Mouse (Mus musculus) midbrain, embryonic 12.5 days (tissue): ENCODE results near the gene Defb29. TPM values are rescaled to one million over a fixed set of nuclear protein-coding genes. Genes with fewer than 3 reads are reported as not detected.

Experiments
- ATAC-seq: fragments of 200-750 bp; cut with Nextera tagmentation; 2 replicates; pipeline ENCODE4 v1.8.0; 2017; ENCODE audit warnings: low read depth, moderate TSS enrichment, moderate library complexity; ENCODE audit not compliant: low FRiP score
- H3K27ac ChIP-seq: fragments of 300-500 bp; sonication (generic); replicated peaks from 2 replicates; pipeline ENCODE4 v1.5.1; 2016; ENCODE audit warnings: mild to moderate bottlenecking
- H3K27me3 ChIP-seq: fragments of 300-500 bp; sonication (generic); 2 replicates; pipeline ENCODE4 v1.6.1; 2016; ENCODE audit warnings: mild to moderate bottlenecking
- H3K36me3 ChIP-seq: fragments of 300-500 bp; sonication (generic); 2 replicates; pipeline ENCODE4 v1.6.1; 2016
- H3K4me1 ChIP-seq: fragments of 300-500 bp; sonication (generic); 2 replicates; pipeline ENCODE4 v1.6.1; 2016
- H3K4me2 ChIP-seq: fragments of 300-500 bp; sonication (generic); replicated peaks from 2 replicates; pipeline ENCODE4 v1.6.1; 2016; ENCODE audit warnings: mild to moderate bottlenecking, moderate library complexity
- H3K4me3 ChIP-seq: fragments of 300-500 bp; sonication (generic); 2 replicates; pipeline ENCODE4 v1.5.1; 2016; ENCODE audit warnings: mild to moderate bottlenecking
- H3K9ac ChIP-seq: fragments of 300-500 bp; sonication (generic); replicated peaks from 2 replicates; pipeline ENCODE4 v1.6.1; 2016; ENCODE audit warnings: mild to moderate bottlenecking, moderate library complexity
- H3K9me3 ChIP-seq: fragments of 300-500 bp; sonication (generic); 2 replicates; pipeline ENCODE4 v1.6.1; 2016; ENCODE audit warnings: mild to moderate bottlenecking
- WGBS: fragments of 180-500 bp; shearing (Covaris S2); methylation state at CpG from one replicate; pipeline ENCODE4 v1.1.7; 2016; 5-methylcytosine and 5-hydroxymethylcytosine counted together
- polyA plus RNA-seq: library from polyadenylated mRNA; unstranded; fragments of >200 nt; fragmentation: Nextera tagmentation; extraction: Ambion mirVana; gene quantifications from 2 replicates; pipeline ENCODE4 v1.2.1, GENCODE M21; 2016

Gene Defb29
- polyA plus RNA-seq, 1 experiment from 2014 or later: not detected

DNA sequence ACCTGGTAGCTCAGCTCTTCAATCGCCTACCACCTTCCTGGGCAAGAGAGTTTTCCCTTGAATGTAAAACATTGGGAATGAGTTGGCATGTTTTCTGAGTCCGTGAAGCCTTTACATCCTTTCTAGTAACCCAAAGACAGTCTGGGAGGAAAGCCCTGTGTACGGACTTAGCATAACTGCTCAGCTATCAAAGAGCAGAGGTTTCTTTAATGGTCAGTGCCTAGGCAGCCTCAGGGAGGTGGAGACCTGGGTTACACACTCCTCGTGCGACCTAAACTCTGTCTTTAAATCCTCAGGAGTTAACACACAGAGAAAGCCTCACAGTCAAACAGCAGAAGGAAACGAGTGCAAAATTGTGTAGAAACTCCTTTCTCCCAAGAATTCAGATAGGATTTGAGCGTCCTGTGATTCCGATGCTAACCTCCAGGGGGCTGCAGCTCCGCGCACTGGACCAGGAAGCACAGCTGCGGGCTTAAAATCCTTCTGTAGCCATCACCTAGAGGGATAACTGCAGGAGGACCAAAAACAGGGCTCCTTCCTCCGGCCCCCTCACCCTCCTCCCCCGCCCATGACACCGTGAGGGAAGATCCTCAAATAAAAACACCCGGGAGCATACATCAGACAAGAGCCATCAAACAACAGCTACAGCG lies 14.0 kb upstream of the Defb29 start:
- no peaks in the 10 kb centered on the region for H3K9me3 ChIP-seq
- 13% methylated on average over 16 of the region's 16 CpGs for WGBS
- H3K27me3 ChIP-seq: no peaks in the 10 kb centered on the region
- H3K9ac ChIP-seq: no peak overlapping the region
- no peaks in the 10 kb centered on the region for H3K36me3 ChIP-seq
- H3K27ac ChIP-seq: no peak overlapping the region
- ATAC-seq: no peak
- H3K4me1 ChIP-seq: peaks cover 2% of the 10 kb centered on the region; the same call in 1 of the 2 replicates
- H3K4me2 ChIP-seq: peak overlapping the region; percentile 38; the same call in 1 of the 2 replicates
- H3K4me3 ChIP-seq: 0 out of 2 replicates have a peak overlapping the region, but pooled peaks have one; percentile 10

DNA sequence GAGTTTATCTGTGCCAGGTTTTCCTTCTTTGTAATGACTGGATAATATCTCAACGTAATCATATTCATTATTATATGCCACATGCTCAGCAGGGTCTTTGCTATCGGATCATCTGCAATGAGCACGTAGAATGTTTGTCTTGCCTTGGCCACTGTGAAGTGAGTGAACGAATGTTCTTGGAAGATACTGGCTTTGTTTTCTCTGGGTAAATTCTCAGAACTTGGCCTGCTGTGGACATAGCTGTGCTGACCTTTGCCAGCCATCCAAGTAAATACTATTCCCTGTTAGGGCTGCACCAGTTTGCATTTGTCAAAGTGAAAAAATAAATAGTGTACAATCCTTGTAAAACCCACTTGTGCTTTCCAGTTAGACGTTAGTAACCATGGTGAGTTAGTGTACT lies 8.2 kb upstream of the Defb29 start:
- Histone ChIP-seq H3K4me2 (no peak overlapping the region), H3K9me3 (no peaks in the 10 kb centered on the region), H3K36me3 (no peaks in the 10 kb centered on the region), H3K4me1 (no peaks in the 10 kb centered on the region), H3K9ac (no peak overlapping the region), H3K27me3 (no peaks in the 10 kb centered on the region), H3K27ac (no peak overlapping the region), H3K4me3 (no peak overlapping the region)
- WGBS: 80% methylated on average over 5 of the region's 5 CpGs
- no peak for ATAC-seq

DNA sequence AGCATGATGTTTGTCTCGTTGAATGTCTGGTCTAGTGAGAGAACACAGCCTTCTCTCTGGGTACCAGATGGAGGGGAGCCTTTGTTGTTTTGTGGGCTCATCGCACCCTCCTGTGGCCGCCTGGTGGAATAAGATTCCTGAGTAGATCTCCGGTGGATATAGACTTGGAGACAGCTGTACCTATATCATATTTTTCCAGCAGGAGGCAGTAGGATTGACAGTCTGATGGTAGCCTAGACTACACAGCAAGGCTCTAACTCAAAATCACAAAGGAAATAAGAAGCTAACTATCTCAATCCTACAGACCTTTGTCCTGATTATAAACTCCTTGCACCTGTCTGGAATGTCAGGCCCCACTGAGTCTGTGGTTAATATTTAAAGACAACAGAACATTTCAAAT lies 4.8 kb upstream of the Defb29 start:
- Histone ChIP-seq H3K9me3 (no peaks in the 10 kb centered on the region), H3K4me1 (no peaks in the 10 kb centered on the region), H3K27ac (no peak overlapping the region), H3K9ac (no peak overlapping the region), H3K4me2 (no peak overlapping the region), H3K36me3 (no peaks in the 10 kb centered on the region), H3K4me3 (no peak overlapping the region), H3K27me3 (no peaks in the 10 kb centered on the region)
- ATAC-seq: no peak
- 26% methylated on average over 4 of the region's 4 CpGs for WGBS

DNA sequence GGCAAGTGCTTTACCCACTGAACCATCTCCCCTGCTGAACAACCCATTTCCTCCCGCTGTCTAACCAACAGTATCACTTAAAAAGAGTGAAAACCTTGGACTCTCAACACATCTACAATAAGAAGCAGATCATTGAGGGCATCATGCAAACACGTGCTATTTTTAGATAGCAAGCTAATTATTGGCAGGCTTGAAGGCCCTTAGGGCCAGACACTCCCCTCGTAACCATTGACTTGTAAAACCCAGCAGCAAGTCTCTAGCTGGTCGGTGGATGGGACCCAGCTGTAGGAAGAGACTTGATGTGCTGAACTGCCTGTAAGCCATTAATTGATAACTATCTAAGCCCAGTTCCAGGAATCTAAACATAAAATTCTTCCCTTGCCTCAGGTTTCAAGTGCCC lies 3.6 kb upstream of the Defb29 start:
- no peak for ATAC-seq
- H3K36me3 ChIP-seq: no peaks in the 10 kb centered on the region
- H3K4me2 ChIP-seq: no peak overlapping the region
- WGBS: 86% methylated on average over 4 of the region's 4 CpGs
- no peaks in the 10 kb centered on the region for H3K9me3 ChIP-seq
- no peak overlapping the region for H3K9ac ChIP-seq
- H3K4me1 ChIP-seq: no peaks in the 10 kb centered on the region
- no peak overlapping the region for H3K27ac ChIP-seq
- H3K4me3 ChIP-seq: no peak overlapping the region
- H3K27me3 ChIP-seq: no peaks in the 10 kb centered on the region

- H3K9ac ChIP-seq: no peak overlapping the region
- H3K4me1 ChIP-seq: no peaks in the 10 kb centered on the region
- H3K4me2 ChIP-seq: no peak overlapping the region
- no peaks in the 10 kb centered on the region for H3K9me3 ChIP-seq
- no peak overlapping the region for H3K4me3 ChIP-seq
- no peak overlapping the region for H3K27ac ChIP-seq
- WGBS: 69% methylated on average over 2 of the region's 2 CpGs
- no peaks in the 10 kb centered on the region for H3K36me3 ChIP-seq
- no peaks in the 10 kb centered on the region for H3K27me3 ChIP-seq
- ATAC-seq: no peak
These were observed 3.0 kb upstream of the Defb29 start for GRCm38 (mm10) chr2:152542897-152543296.

- H3K27me3 ChIP-seq: no peaks in the 10 kb centered on the region
- no peak overlapping the region for H3K27ac ChIP-seq
- H3K9me3 ChIP-seq: no peaks in the 10 kb centered on the region
- no peaks in the 10 kb centered on the region for H3K4me1 ChIP-seq
- H3K4me3 ChIP-seq: no peak overlapping the region
- no peak overlapping the region for H3K4me2 ChIP-seq
- H3K36me3 ChIP-seq: no peaks in the 10 kb centered on the region
- no peak for ATAC-seq
- no peak overlapping the region for H3K9ac ChIP-seq
- WGBS: 87% methylated on average over 9 of the region's 9 CpGs
These were observed 2.1 kb upstream of the Defb29 start for GRCm38 (mm10) chr2:152541979-152542378.

- ATAC-seq: no peak
- H3K27ac ChIP-seq: no peak within 1 kb of the TSS
- H3K9me3 ChIP-seq: no peaks in the 10 kb centered on the region
- no peak within 1 kb of the TSS for H3K4me3 ChIP-seq
- H3K36me3 ChIP-seq: no peaks in the 10 kb centered on the region
- H3K4me2 ChIP-seq: no peak within 1 kb of the TSS
- no peaks in the 10 kb centered on the region for H3K27me3 ChIP-seq
- H3K9ac ChIP-seq: no peak within 1 kb of the TSS
- no peaks in the 10 kb centered on the region for H3K4me1 ChIP-seq
- WGBS: 79% methylated on average over 4 of the region's 4 CpGs
These were observed 21.9 kb downstream of the Defb29 start, which contains the start of gene Defb28 for GRCm38 (mm10) chr2:152517981-152518380. Gene Defb28, plus strand, starts transcription at chr2:152518255.

GRCm38 (mm10) chr2:152516084-152516483 lies 23.8 kb downstream of the Defb29 start:
- no peak for ATAC-seq
- Histone ChIP-seq H3K27ac (no peak overlapping the region), H3K4me3 (no peak overlapping the region), H3K36me3 (no peaks in the 10 kb centered on the region), H3K9me3 (no peaks in the 10 kb centered on the region), H3K4me1 (no peaks in the 10 kb centered on the region), H3K4me2 (no peak overlapping the region), H3K9ac (no peak overlapping the region), H3K27me3 (no peaks in the 10 kb centered on the region)
- WGBS: 74% methylated on average over 4 of the region's 4 CpGs

DNA sequence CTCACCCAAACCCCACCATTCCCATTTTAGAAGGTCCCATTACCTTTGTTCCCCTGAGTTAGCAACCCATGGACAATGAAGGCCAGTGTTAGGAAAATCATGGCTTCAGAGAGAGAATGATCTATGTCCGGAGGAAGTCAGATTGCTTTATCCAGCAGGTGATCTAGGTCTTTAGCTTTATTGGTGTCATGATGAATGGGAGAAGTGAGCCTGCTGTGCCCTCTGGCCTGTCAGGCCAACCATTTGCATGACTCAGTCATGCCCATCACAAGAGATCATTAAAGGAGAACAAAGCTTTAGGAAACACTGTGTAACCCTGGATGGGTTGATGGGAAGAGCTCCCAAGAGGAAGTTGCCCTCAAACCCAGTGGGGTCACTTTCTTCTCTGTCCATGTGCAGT lies 28.3 kb downstream of the Defb29 start, which contains the start of gene Defb26:
Defb26 (minus strand) TSS at position 101 of the 400 bp plus-strand sequence.
- no peaks in the 10 kb centered on the region for H3K36me3 ChIP-seq
- H3K4me2 ChIP-seq: no peak within 1 kb of the TSS
- H3K9me3 ChIP-seq: no peaks in the 10 kb centered on the region
- ATAC-seq: no peak
- H3K27me3 ChIP-seq: no peaks in the 10 kb centered on the region
- no peaks in the 10 kb centered on the region for H3K4me1 ChIP-seq
- 71% methylated on average over 1 of the region's 1 CpGs for WGBS
- H3K4me3 ChIP-seq: no peak within 1 kb of the TSS
- H3K27ac ChIP-seq: no peak within 1 kb of the TSS
- H3K9ac ChIP-seq: no peak within 1 kb of the TSS

GRCm38 (mm10) chr2:152503950-152504349 lies 35.9 kb downstream of the Defb29 start:
- Histone ChIP-seq H3K27ac (no peak overlapping the region), H3K9me3 (no peaks in the 10 kb centered on the region), H3K27me3 (no peaks in the 10 kb centered on the region), H3K4me1 (no peaks in the 10 kb centered on the region), H3K9ac (no peak overlapping the region), H3K4me3 (no peak overlapping the region), H3K36me3 (no peaks in the 10 kb centered on the region), H3K4me2 (no peak overlapping the region)
- WGBS: 81% methylated on average over 2 of the region's 2 CpGs
- no peak for ATAC-seq

GRCm38 (mm10) chr2:152500863-152501229 lies 39.1 kb downstream of the Defb29 start:
- ATAC-seq: no peak
- Histone ChIP-seq H3K36me3 (no peaks in the 10 kb centered on the region), H3K9ac (no peak overlapping the region), H3K4me2 (no peak overlapping the region), H3K27me3 (no peaks in the 10 kb centered on the region), H3K4me3 (no peak overlapping the region), H3K9me3 (no peaks in the 10 kb centered on the region), H3K27ac (no peak overlapping the region), H3K4me1 (no peaks in the 10 kb centered on the region)
- WGBS: 74% methylated on average over 6 of the region's 6 CpGs

GRCm38 (mm10) chr2:152500204-152500862 lies 39.6 kb downstream of the Defb29 start:
- WGBS: 79% methylated on average over 7 of the region's 7 CpGs
- Histone ChIP-seq H3K27me3 (no peaks in the 10 kb centered on the region), H3K9ac (no peak overlapping the region), H3K4me1 (no peaks in the 10 kb centered on the region), H3K9me3 (no peaks in the 10 kb centered on the region), H3K36me3 (no peaks in the 10 kb centered on the region), H3K27ac (no peak overlapping the region), H3K4me3 (no peak overlapping the region), H3K4me2 (no peak overlapping the region)
- ATAC-seq: no peak
